Mouse (Mus musculus): ENCODE measurements around the gene Rem2. TPM values are rescaled to one million over a fixed set of nuclear protein-coding genes. Genes with fewer than 3 reads are reported as not detected.

The Rem2 gene
- polyA plus RNA-seq (2014; fragmentation: Nextera tagmentation; extraction: Ambion mirVana), result 4.7 and 5.3 TPM in 2 replicates

GRCm38 (mm10) chr14:54475941-54476844 is at the start of gene Rem2:
Gene Rem2 (plus strand): TSS chr14:54476100.
- H3K27ac ChIP-seq (replicated peaks; ENCODE audit: low read depth, low read length), result no peak within 1 kb of the TSS
- H3K4me2 ChIP-seq (ENCODE audit: low read depth, severe bottlenecking), result peak within 1 kb of the TSS; percentile 94
- H3K27me3 ChIP-seq (ENCODE audit: control insufficient read depth, insufficient read depth, low read length), result peaks cover 17% of the 10 kb centered on the region
- H3K4me1 ChIP-seq (ENCODE audit: control insufficient read depth, insufficient read depth, low read length), result peaks cover 5% of the 10 kb centered on the region; the same call in 1 of the 2 replicates
- WGBS, result 1% methylated on average over 23 of the region's 23 CpGs
- peak within 1 kb of the TSS; percentile 38 for H3K4me3 ChIP-seq (ENCODE audit: low read depth, low read length)
- ATAC-seq (ENCODE audit: insufficient number of reproducible peaks, low FRiP score, low TSS enrichment, low read depth), result peak; percentile 50
- H3K36me3 ChIP-seq (ENCODE audit: control insufficient read depth, insufficient read depth, low read length), result no peaks in the 10 kb centered on the region
- H3K9ac ChIP-seq (ENCODE audit: low read length), result peak within 1 kb of the TSS; percentile 65
- no peaks in the 10 kb centered on the region for H3K9me3 ChIP-seq (ENCODE audit: control insufficient read depth, low read length)
- peak; percentile 66 for DNase-seq (ENCODE audit: low spot score)

GRCm38 (mm10) chr14:54426689-54427398 is 49.1 kb upstream of the Rem2 start, which contains the start of gene Mrpl52:
Gene Mrpl52 (plus strand): TSS chr14:54426909.
- Histone ChIP-seq H3K4me1 (ENCODE audit: control insufficient read depth, insufficient read depth, low read length) (0 out of 2 replicates have a peak, but pooled peaks cover 6% of the 10 kb centered on the region), H3K4me2 (ENCODE audit: low read depth, severe bottlenecking) (peak within 1 kb of the TSS; percentile 64), H3K4me3 (ENCODE audit: low read depth, low read length) (peak within 1 kb of the TSS; percentile 95), H3K27me3 (ENCODE audit: control insufficient read depth, insufficient read depth, low read length) (no peaks in the 10 kb centered on the region), H3K36me3 (ENCODE audit: control insufficient read depth, insufficient read depth, low read length) (no peaks in the 10 kb centered on the region; the same call in 1 of the 2 replicates), H3K27ac (replicated peaks; ENCODE audit: low read depth, low read length) (peak within 1 kb of the TSS; percentile 38), H3K9me3 (ENCODE audit: control insufficient read depth, low read length) (no peaks in the 10 kb centered on the region), H3K9ac (ENCODE audit: low read length) (peak within 1 kb of the TSS; percentile 80)
- peak; percentile 94 for DNase-seq (ENCODE audit: low spot score)
- WGBS, result under 1% methylated on average over 48 of the region's 48 CpGs
- ATAC-seq (ENCODE audit: insufficient number of reproducible peaks, low FRiP score, low TSS enrichment, low read depth), result peak; percentile 77

GRCm38 (mm10) chr14:54427696-54428095 is 48.2 kb upstream of the Rem2 start:
- H3K4me3 ChIP-seq (ENCODE audit: low read depth, low read length), result peak overlapping the region; percentile 95
- no peaks in the 10 kb centered on the region; the same call in 1 of the 2 replicates for H3K36me3 ChIP-seq (ENCODE audit: control insufficient read depth, insufficient read depth, low read length)
- H3K9ac ChIP-seq (ENCODE audit: low read length), result no peak overlapping the region
- H3K4me2 ChIP-seq (ENCODE audit: low read depth, severe bottlenecking), result peak overlapping the region; percentile 64; the same call in 1 of the 2 replicates
- H3K9me3 ChIP-seq (ENCODE audit: control insufficient read depth, low read length), result no peaks in the 10 kb centered on the region
- no peak overlapping the region for H3K27ac ChIP-seq (replicated peaks; ENCODE audit: low read depth, low read length)
- no peaks in the 10 kb centered on the region for H3K27me3 ChIP-seq (ENCODE audit: control insufficient read depth, insufficient read depth, low read length)
- 0 out of 2 replicates have a peak, but pooled peaks cover 6% of the 10 kb centered on the region for H3K4me1 ChIP-seq (ENCODE audit: control insufficient read depth, insufficient read depth, low read length)
- ATAC-seq (ENCODE audit: insufficient number of reproducible peaks, low FRiP score, low TSS enrichment, low read depth), result no peak
- WGBS, result 95% methylated on average over 7 of the region's 7 CpGs
- DNase-seq (ENCODE audit: low spot score), result no peak

GRCm38 (mm10) chr14:54428421-54428820 is 47.5 kb upstream of the Rem2 start:
- peaks cover 10% of the 10 kb centered on the region; the same call in 1 of the 2 replicates for H3K4me1 ChIP-seq (ENCODE audit: control insufficient read depth, insufficient read depth, low read length)
- H3K9me3 ChIP-seq (ENCODE audit: control insufficient read depth, low read length), result no peaks in the 10 kb centered on the region
- no peaks in the 10 kb centered on the region; the same call in 1 of the 2 replicates for H3K36me3 ChIP-seq (ENCODE audit: control insufficient read depth, insufficient read depth, low read length)
- WGBS, result 96% methylated on average over 5 of the region's 5 CpGs
- no peak overlapping the region for H3K9ac ChIP-seq (ENCODE audit: low read length)
- H3K4me3 ChIP-seq (ENCODE audit: low read depth, low read length), result no peak overlapping the region
- no peak overlapping the region for H3K4me2 ChIP-seq (ENCODE audit: low read depth, severe bottlenecking)
- no peak for DNase-seq (ENCODE audit: low spot score)
- no peaks in the 10 kb centered on the region for H3K27me3 ChIP-seq (ENCODE audit: control insufficient read depth, insufficient read depth, low read length)
- H3K27ac ChIP-seq (replicated peaks; ENCODE audit: low read depth, low read length), result no peak overlapping the region
- ATAC-seq (ENCODE audit: insufficient number of reproducible peaks, low FRiP score, low TSS enrichment, low read depth), result no peak

DNA sequence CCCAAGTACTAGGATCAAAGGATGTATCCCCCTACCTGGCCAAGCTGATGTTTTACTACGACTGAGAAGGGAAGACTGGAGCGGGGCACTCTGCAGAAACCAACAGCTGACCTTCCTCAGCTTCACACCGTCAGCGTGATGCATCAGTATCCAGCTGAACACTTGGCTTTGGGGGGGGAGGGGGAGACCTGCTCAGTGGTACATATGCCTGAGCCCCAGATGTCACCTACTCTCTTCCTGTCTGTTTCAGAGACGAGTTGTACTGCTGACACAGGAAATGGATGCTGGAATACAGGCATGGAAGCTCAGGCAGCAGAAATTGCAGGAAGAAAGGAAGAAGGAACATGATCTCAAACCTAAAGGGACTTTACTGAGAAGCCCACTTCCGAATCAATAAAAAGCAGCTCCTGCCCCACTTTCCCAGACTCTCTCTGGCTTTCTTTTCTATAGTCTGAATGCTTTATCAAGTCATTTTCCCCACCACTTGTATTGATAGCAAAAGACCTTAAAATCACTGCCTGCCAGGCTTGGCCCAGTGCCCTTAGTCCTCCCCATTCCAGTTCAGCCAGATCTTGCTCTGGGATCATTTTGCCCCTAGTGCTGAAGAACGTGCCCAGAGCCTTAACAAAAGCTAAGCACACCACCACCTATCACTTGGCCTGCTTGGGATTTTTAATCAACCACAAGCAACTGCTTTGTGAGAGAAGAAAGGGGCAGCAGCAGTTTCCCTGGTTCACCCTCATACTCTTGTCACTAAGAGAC is 46.4 kb upstream of the Rem2 start:
- no peak for ATAC-seq (ENCODE audit: insufficient number of reproducible peaks, low FRiP score, low TSS enrichment, low read depth)

DNA sequence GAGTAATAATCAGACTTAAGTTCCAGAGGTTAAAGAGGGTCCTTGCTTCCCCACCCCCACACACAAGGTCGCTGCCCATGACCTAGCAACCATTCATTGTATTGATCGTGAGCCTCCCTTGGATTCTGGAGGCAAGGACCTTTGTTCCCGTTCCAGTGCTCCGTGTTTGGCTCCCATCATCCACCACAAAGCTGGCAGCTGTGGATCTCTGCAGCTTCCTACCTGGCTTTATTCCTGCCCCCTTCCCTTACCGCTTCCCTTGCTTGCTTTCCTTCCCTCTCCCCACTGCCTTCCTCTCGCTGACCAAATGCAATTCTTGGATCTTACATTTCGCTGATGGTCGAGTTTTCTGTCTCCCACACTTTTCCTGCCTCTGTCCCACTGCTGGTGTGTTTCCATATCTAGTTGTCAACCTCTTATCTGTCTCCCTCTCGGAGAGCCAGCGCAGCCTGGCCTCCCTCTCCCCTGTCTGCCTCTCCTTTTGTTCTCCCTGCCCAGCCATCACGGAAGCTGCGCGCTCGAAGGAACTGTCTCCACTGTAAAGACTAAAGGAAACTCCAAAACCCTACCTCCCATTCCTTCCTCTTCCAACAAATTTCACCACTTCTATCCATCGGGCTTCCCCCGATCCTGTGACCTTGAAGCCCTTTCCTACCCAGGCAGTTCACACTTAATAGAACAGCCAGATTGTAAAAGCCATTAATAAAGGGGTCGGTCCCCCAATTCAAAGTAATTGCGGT is 45.3 kb upstream of the Rem2 start:
- DNase-seq (ENCODE audit: low spot score), result peak; percentile 61
- peaks cover 17% of the 10 kb centered on the region for H3K4me1 ChIP-seq (ENCODE audit: control insufficient read depth, insufficient read depth, low read length)

More for the DNA sequence above, 46.4 kb upstream of the Rem2 start:
- Histone ChIP-seq H3K4me1 (ENCODE audit: control insufficient read depth, insufficient read depth, low read length) (peaks cover 17% of the 10 kb centered on the region), H3K27me3 (ENCODE audit: control insufficient read depth, insufficient read depth, low read length) (no peaks in the 10 kb centered on the region), H3K4me3 (ENCODE audit: low read depth, low read length) (no peak overlapping the region), H3K9ac (ENCODE audit: low read length) (no peak overlapping the region), H3K9me3 (ENCODE audit: control insufficient read depth, low read length) (no peaks in the 10 kb centered on the region), H3K27ac (replicated peaks; ENCODE audit: low read depth, low read length) (no peak overlapping the region), H3K36me3 (ENCODE audit: control insufficient read depth, insufficient read depth, low read length) (no peaks in the 10 kb centered on the region; the same call in 1 of the 2 replicates), H3K4me2 (ENCODE audit: low read depth, severe bottlenecking) (no peak overlapping the region)
- DNase-seq (ENCODE audit: low spot score), result no peak
- WGBS, result 70% methylated on average over 7 of the region's 7 CpGs

GRCm38 (mm10) chr14:54431334-54432077 is 44.4 kb upstream of the Rem2 start, which contains the start of gene Mmp14:
Gene Mmp14 (plus strand): TSS chr14:54431612.
- DNase-seq (ENCODE audit: low spot score), result peak; percentile 84

More for the DNA sequence above, 45.3 kb upstream of the Rem2 start:
- H3K36me3 ChIP-seq (ENCODE audit: control insufficient read depth, insufficient read depth, low read length), result no peaks in the 10 kb centered on the region; the same call in 1 of the 2 replicates
- 7% methylated on average over 18 of the region's 18 CpGs for WGBS
- peak overlapping the region; percentile 80 for H3K4me2 ChIP-seq (ENCODE audit: low read depth, severe bottlenecking)
- no peak for ATAC-seq (ENCODE audit: insufficient number of reproducible peaks, low FRiP score, low TSS enrichment, low read depth)
- H3K9me3 ChIP-seq (ENCODE audit: control insufficient read depth, low read length), result no peaks in the 10 kb centered on the region
- H3K27ac ChIP-seq (replicated peaks; ENCODE audit: low read depth, low read length), result peak overlapping the region; percentile 96
- peak overlapping the region; percentile 89 for H3K4me3 ChIP-seq (ENCODE audit: low read depth, low read length)
- H3K27me3 ChIP-seq (ENCODE audit: control insufficient read depth, insufficient read depth, low read length), result no peaks in the 10 kb centered on the region
- peak overlapping the region; percentile 98 for H3K9ac ChIP-seq (ENCODE audit: low read length)

More at GRCm38 (mm10) chr14:54431334-54432077, 44.4 kb upstream of the Rem2 start, which contains the start of gene Mmp14:
- Histone ChIP-seq H3K4me1 (ENCODE audit: control insufficient read depth, insufficient read depth, low read length) (peaks cover 17% of the 10 kb centered on the region), H3K36me3 (ENCODE audit: control insufficient read depth, insufficient read depth, low read length) (peaks cover 5% of the 10 kb centered on the region; the same call in 1 of the 2 replicates), H3K9ac (ENCODE audit: low read length) (peak within 1 kb of the TSS; percentile 98), H3K4me2 (ENCODE audit: low read depth, severe bottlenecking) (peak within 1 kb of the TSS; percentile 80), H3K27ac (replicated peaks; ENCODE audit: low read depth, low read length) (peak within 1 kb of the TSS; percentile 96), H3K27me3 (ENCODE audit: control insufficient read depth, insufficient read depth, low read length) (no peaks in the 10 kb centered on the region), H3K4me3 (ENCODE audit: low read depth, low read length) (peak within 1 kb of the TSS; percentile 89), H3K9me3 (ENCODE audit: control insufficient read depth, low read length) (no peaks in the 10 kb centered on the region)
- peak; percentile 44 for ATAC-seq (ENCODE audit: insufficient number of reproducible peaks, low FRiP score, low TSS enrichment, low read depth)
- 0% methylated on average over 44 of the region's 49 CpGs for WGBS
